Mouse (Mus musculus) midbrain, embryonic 16.5 days (tissue): ENCODE results near the gene Ddx11. TPM values are rescaled to one million over a fixed set of nuclear protein-coding genes. Genes with fewer than 3 reads are reported as not detected.

Source experiments
- ATAC-seq: fragments of 200-750 bp; cut with Nextera tagmentation; 2 replicates; pipeline ENCODE4 v1.8.0; 2017; ENCODE audit warnings: moderate TSS enrichment
- H3K27ac ChIP-seq: fragments of 300-500 bp; sonication (generic); 2 replicates; pipeline ENCODE4 v1.5.1; 2014; ENCODE audit warnings: mild to moderate bottlenecking, low read length, mixed read lengths
- H3K27me3 ChIP-seq: fragments of 300-500 bp; sonication (generic); 2 replicates; pipeline ENCODE4 v1.6.1; 2014; ENCODE audit warnings: low read depth, low read length, mixed read lengths; ENCODE audit not compliant: control insufficient read depth, insufficient read depth
- H3K36me3 ChIP-seq: fragments of 300-500 bp; sonication (generic); 2 replicates; pipeline ENCODE4 v1.6.1; 2014; ENCODE audit warnings: mild to moderate bottlenecking, low read length, moderate library complexity, mixed read lengths; ENCODE audit not compliant: control insufficient read depth, insufficient read depth
- H3K4me1 ChIP-seq: fragments of 300-500 bp; sonication (generic); 2 replicates; pipeline ENCODE4 v1.6.1; 2014; ENCODE audit warnings: mild to moderate bottlenecking, low read length, mixed read lengths; ENCODE audit not compliant: control insufficient read depth, insufficient read depth
- H3K4me2 ChIP-seq: fragments of 300-500 bp; sonication (generic); 2 replicates; pipeline ENCODE4 v1.6.1; 2014; ENCODE audit warnings: mild to moderate bottlenecking, low read length, mixed read lengths
- H3K4me3 ChIP-seq: fragments of 300-500 bp; sonication (generic); 2 replicates; pipeline ENCODE4 v1.5.1; 2014; ENCODE audit warnings: low read depth, mild to moderate bottlenecking, low read length, moderate library complexity, mixed read lengths
- H3K9ac ChIP-seq: fragments of 300-500 bp; sonication (generic); 2 replicates; pipeline ENCODE4 v1.6.1; 2014; ENCODE audit warnings: low read depth, low read length, mixed read lengths
- H3K9me3 ChIP-seq: fragments of 300-500 bp; sonication (generic); replicated peaks from 2 replicates; pipeline ENCODE4 v1.6.1; 2014; ENCODE audit warnings: mild to moderate bottlenecking, low read length, mixed read lengths; ENCODE audit not compliant: control insufficient read depth, poor library complexity, severe bottlenecking
- WGBS: fragments of 180-500 bp; shearing (Covaris S2); extraction: QIAGEN DNeasy Blood & Tissue Kit; methylation state at CpG from one replicate; pipeline ENCODE4 v1.1.7; 2014; 5-methylcytosine and 5-hydroxymethylcytosine counted together
- polyA plus RNA-seq: library from polyadenylated mRNA; unstranded; fragments of >200 nt; fragmentation: Nextera tagmentation; extraction: Ambion mirVana; gene quantifications from 2 replicates; pipeline ENCODE4 v1.2.1, GENCODE M21; 2015

Gene Ddx11
- polyA plus RNA-seq, 1 experiment from 2014 or later = 4.0 TPM

DNA sequence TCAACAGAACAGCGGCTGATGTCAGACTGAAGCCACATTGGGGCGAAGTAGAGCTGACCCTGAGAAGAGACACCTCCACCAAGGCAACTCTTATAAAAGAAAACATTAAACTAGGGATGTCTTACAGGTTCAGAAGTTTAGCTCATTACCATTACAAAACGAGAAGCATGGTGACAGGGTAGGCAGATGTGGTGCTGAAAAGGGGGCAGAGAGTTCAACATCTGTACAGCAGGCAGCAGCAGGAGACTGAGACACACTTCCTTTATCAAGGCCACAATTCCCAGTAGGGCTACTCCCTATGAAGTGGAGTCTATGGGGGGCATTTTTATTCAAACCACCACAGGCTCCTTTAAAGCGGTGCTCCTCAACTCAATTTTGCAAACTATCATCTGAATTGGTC is 15.1 kb upstream of the Ddx11 start:
- no peak for ATAC-seq
- no peak overlapping the region for H3K27ac ChIP-seq
- H3K9me3 ChIP-seq = no peaks in the 10 kb centered on the region
- WGBS = 79% methylated on average over 4 of the region's 4 CpGs
- peaks cover 16% of the 10 kb centered on the region for H3K4me1 ChIP-seq
- no peak overlapping the region for H3K4me3 ChIP-seq
- H3K36me3 ChIP-seq = no peaks in the 10 kb centered on the region
- H3K9ac ChIP-seq = no peak overlapping the region
- H3K27me3 ChIP-seq = no peaks in the 10 kb centered on the region
- no peak overlapping the region for H3K4me2 ChIP-seq

- Histone ChIP-seq H3K9ac (peak overlapping the region; percentile 80; the same call in 1 of the 2 replicates), H3K27ac (no peak overlapping the region)
- ATAC-seq = peak; percentile 14; the same call in 1 of the 2 replicates
Observed at GRCm38 (mm10) chr17:66110746-66111145, 12.6 kb upstream of the Ddx11 start.

DNA sequence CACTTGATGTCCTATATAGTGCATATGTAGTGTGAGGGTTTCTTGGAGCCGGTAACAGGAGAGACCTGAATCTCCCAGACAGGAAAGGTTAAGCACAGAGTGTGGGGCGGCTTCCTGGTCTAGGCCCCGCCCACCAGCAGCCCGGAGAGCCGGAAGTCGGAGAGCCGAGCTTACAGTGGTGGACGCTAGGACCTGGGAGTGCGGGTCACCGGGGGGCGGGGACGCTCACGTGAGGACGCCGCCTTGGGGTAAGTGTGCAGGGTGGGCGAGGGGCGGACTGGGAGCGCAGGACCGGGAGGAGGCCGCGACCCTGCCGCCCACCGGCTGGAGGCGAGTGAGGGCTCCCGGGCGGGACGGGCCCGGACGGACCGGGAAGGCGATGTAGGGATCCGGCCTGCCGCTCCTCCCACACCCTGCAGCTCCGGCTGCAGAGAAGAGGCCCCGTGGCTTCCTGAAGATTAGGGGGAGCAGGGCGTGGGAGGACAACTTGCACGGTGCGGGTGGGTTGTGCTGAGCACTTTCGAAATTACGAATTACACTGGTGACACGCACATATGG is 11.8 kb upstream of the Ddx11 start, which contains the start of gene Washc1:
TSS of gene Washc1 (plus strand) at position 144 of the 558 bp plus-strand sequence.
- peak within 1 kb of the TSS; percentile 80 for H3K9ac ChIP-seq
- H3K9me3 ChIP-seq = no peaks in the 10 kb centered on the region
- peaks cover 16% of the 10 kb centered on the region for H3K4me1 ChIP-seq
- peaks cover 21% of the 10 kb centered on the region for H3K36me3 ChIP-seq
- no peaks in the 10 kb centered on the region for H3K27me3 ChIP-seq
- under 1% methylated on average over 33 of the region's 41 CpGs for WGBS
- peak within 1 kb of the TSS; percentile 70 for H3K27ac ChIP-seq
- H3K4me2 ChIP-seq = peak within 1 kb of the TSS; percentile 76
- H3K4me3 ChIP-seq = peak within 1 kb of the TSS; percentile 65
- ATAC-seq = peak; percentile 98

More at GRCm38 (mm10) chr17:66110746-66111145, 12.6 kb upstream of the Ddx11 start:
- Histone ChIP-seq H3K4me3 (peak overlapping the region; percentile 65; the same call in 1 of the 2 replicates), H3K9me3 (no peaks in the 10 kb centered on the region), H3K4me1 (peaks cover 16% of the 10 kb centered on the region), H3K27me3 (no peaks in the 10 kb centered on the region), H3K4me2 (peak overlapping the region; percentile 68), H3K36me3 (peaks cover 13% of the 10 kb centered on the region)
- 50% methylated on average over 6 of the region's 6 CpGs for WGBS

DNA sequence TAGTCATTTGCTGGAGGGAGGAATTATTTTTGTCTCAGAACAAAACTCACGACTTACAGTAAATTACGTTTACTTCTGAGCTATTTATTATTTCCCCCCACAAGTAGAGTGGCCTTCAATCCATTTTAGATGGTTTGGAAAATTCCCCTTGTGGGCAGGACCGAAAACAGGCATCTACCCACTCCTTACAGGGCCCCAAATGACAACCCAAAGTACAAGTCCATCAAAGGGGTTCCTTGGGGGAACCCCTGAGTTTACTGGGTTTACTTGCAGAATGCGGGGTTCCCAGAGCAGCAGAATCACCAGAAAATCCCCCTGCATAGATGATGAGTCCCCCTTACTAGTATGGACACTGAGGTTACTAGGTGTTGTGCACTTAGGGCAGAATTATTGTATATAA is 11.2 kb upstream of the Ddx11 start:
- Histone ChIP-seq H3K9ac (peak overlapping the region; percentile 80), H3K9me3 (no peaks in the 10 kb centered on the region), H3K27me3 (no peaks in the 10 kb centered on the region), H3K4me2 (peak overlapping the region; percentile 76), H3K36me3 (peaks cover 28% of the 10 kb centered on the region), H3K27ac (no peak overlapping the region), H3K4me1 (peaks cover 16% of the 10 kb centered on the region), H3K4me3 (peak overlapping the region; percentile 65)
- no peak for ATAC-seq
- whole genome bisulfite sequencing = 54% methylated on average over 4 of the region's 4 CpGs

DNA sequence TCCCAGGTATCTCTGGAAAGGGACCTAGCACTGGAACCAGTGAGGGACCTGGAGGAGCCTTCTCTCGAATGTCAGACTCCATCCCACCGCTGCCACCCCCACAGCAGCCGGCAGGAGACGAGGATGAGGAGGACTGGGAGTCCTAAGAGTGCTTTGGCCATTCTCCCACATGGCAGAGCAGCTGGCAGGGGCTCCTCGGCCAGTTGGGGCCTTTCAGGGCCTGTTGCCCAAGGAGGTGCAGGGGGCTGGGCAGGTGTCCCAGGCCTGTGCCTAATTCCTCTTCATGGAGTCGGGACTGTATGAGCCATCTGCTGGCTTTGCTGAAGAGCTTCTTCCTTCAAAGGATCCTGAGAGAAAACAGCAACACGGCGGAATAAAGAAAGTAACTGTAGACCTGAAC is 4.3 kb upstream of the Ddx11 start:
- H3K4me2 ChIP-seq = no peak overlapping the region
- no peak overlapping the region for H3K9ac ChIP-seq
- 92% methylated on average over 8 of the region's 8 CpGs for WGBS
- H3K4me1 ChIP-seq = peaks cover 6% of the 10 kb centered on the region; the same call in 1 of the 2 replicates
- H3K36me3 ChIP-seq = peaks cover 47% of the 10 kb centered on the region
- H3K4me3 ChIP-seq = no peak overlapping the region
- ATAC-seq = no peak
- no peaks in the 10 kb centered on the region for H3K27me3 ChIP-seq
- H3K9me3 ChIP-seq = no peaks in the 10 kb centered on the region
- no peak overlapping the region for H3K27ac ChIP-seq

GRCm38 (mm10) chr17:66120701-66121100 is 2.6 kb upstream of the Ddx11 start:
- Histone ChIP-seq H3K36me3 (peaks cover 34% of the 10 kb centered on the region), H3K4me1 (peaks cover 9% of the 10 kb centered on the region; the same call in 1 of the 2 replicates)
- WGBS = 81% methylated on average over 1 of the region's 1 CpGs

DNA sequence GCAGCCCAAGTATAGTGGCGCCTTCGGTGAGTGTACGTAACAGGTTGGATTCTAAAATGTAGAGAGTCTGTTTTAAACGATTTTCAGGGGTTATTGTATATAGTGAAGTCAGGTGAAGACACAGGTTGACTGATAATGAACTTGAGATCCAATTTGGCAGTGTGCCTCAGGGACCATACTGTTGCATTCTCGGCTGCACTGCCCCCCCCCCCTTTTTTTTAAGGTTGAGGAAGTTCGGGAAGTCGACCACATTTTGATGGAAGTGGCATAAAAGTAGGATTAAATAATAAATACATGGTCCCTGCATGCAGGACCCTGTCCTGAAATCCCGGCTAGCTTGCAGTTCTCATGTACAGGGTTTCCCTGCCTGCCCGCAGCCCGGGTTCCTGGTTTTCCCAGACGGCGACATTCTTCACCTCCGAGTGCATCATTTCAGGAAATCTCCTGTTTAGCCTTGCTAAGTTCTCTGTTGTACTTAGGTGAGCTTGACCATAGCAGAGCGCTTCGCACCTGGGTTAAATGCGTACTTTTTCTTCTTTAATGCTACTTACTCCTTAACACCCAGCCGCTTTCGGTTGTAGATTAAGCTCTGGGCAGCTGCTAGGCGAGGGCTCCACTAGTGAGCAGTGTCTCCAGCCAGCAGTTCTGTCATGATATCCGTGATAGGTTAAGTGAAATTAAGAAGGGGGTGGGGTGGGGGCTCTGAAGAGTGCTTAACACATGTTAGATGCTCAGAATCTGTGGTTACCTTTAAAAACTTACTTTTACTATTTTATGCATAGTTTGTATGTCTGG is 693 bp downstream of the Ddx11 start:
- no peaks in the 10 kb centered on the region for H3K27me3 ChIP-seq
- H3K27ac ChIP-seq = no peak overlapping the region
- 1% methylated on average over 20 of the region's 20 CpGs for WGBS
- peaks cover 9% of the 10 kb centered on the region; the same call in 1 of the 2 replicates for H3K4me1 ChIP-seq
- H3K9ac ChIP-seq = peak overlapping the region; percentile 71
- H3K4me2 ChIP-seq = peak overlapping the region; percentile 81
- peak overlapping the region; percentile 88 for H3K4me3 ChIP-seq
- no peaks in the 10 kb centered on the region for H3K9me3 ChIP-seq
- 0 out of 2 replicates have a peak, but pooled peaks have one; percentile 18 for ATAC-seq
- peaks cover 4% of the 10 kb centered on the region; the same call in 1 of the 2 replicates for H3K36me3 ChIP-seq

More at GRCm38 (mm10) chr17:66120701-66121100, 2.6 kb upstream of the Ddx11 start:
- H3K27ac ChIP-seq = no peak overlapping the region
- H3K4me2 ChIP-seq = no peak overlapping the region
- no peaks in the 10 kb centered on the region for H3K27me3 ChIP-seq
- no peak overlapping the region for H3K4me3 ChIP-seq
- no peaks in the 10 kb centered on the region for H3K9me3 ChIP-seq
- H3K9ac ChIP-seq = no peak overlapping the region
- ATAC-seq = no peak

GRCm38 (mm10) chr17:66125211-66125610 is 1.9 kb downstream of the Ddx11 start:
- no peaks in the 10 kb centered on the region for H3K36me3 ChIP-seq
- H3K9me3 ChIP-seq = no peaks in the 10 kb centered on the region
- H3K4me3 ChIP-seq = no peak overlapping the region
- no peak overlapping the region for H3K9ac ChIP-seq
- peaks cover 9% of the 10 kb centered on the region; the same call in 1 of the 2 replicates for H3K4me1 ChIP-seq
- H3K27me3 ChIP-seq = no peaks in the 10 kb centered on the region
- no peak overlapping the region for H3K27ac ChIP-seq
- 69% methylated on average over 5 of the region's 5 CpGs for WGBS
- ATAC-seq = no peak
- H3K4me2 ChIP-seq = no peak overlapping the region

DNA sequence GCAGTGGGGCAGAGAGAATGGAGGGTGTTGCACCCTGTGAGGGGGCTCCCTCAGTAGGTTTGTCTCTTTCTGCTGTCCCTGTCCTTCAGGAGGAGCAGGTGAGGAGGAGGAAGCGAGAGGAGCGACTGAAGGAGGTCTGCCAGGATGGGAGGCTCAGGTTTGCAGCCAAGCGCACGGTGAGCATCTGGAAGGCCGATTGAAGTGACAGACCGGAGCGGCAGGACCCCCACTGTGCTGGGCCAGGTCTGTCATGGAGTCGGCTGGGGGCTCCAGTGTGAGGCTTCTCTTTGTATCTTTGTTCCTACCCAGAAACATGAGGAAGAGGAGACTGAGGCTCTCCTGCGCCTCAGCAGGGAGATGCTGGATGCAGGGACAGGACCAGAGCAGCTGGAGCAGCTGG is 7.1 kb downstream of the Ddx11 start:
- 0 out of 2 replicates have a peak, but pooled peaks cover 6% of the 10 kb centered on the region for H3K36me3 ChIP-seq
- no peak overlapping the region for H3K4me3 ChIP-seq
- 0 out of 2 replicates have a peak, but pooled peaks cover 2% of the 10 kb centered on the region for H3K9me3 ChIP-seq
- 81% methylated on average over 9 of the region's 9 CpGs for WGBS
- H3K4me1 ChIP-seq = no peaks in the 10 kb centered on the region
- no peak for ATAC-seq
- no peak overlapping the region for H3K4me2 ChIP-seq
- no peaks in the 10 kb centered on the region for H3K27me3 ChIP-seq
- no peak overlapping the region for H3K27ac ChIP-seq
- H3K9ac ChIP-seq = no peak overlapping the region
